Mouse (Mus musculus): ENCODE data around the gene Acy3. TPM values are rescaled to one million over a fixed set of nuclear protein-coding genes. Genes with fewer than 3 reads are reported as not detected.
"Not testable (repeated sequence)": the region's sequence is repeated elsewhere in the genome, so short reads cannot be mapped to it uniquely, and the experiment has no call there.

Gene Acy3
- total RNA-seq, 4 experiments from 2014 or later = 2.9 to 5.0 (median 4.5) TPM

GRCm38 (mm10) chr19:4003112-4003511, 16.7 kb downstream of the Acy3 start, which contains the start of gene Doc2g:
Gene Doc2g (plus strand): TSS chr19:4003313.
- no peak for DNase-seq (ENCODE audit: low spot score in 2 of 2)

- no peak for DNase-seq (ENCODE audit: low spot score in 2 of 2)
Measured at GRCm38 (mm10) chr19:4003641-4004040, 17.3 kb downstream of the Acy3 start.

GRCm38 (mm10) chr19:4004331-4004730, 18.0 kb downstream of the Acy3 start:
- no peak for DNase-seq (ENCODE audit: low spot score in 2 of 2)

DNA sequence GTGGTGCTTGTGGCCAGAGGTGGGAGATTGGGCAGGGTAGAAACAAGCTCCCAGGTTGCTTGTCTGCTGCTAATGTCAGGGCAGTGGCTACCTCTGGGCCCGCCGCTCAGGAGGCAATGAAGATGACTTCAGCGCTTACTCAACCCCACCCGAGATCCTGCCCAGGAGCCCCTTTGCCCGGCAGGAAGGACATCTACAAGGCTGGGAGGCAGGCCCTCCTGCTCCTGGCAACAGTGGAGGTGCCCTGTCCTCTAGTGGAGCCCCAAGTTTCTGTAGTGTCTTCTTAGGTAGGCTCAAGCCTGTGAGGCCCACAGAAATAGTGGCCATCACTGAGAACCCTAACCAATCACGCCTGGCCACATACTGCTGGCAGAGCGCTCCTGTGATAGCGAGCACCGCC, 18.7 kb downstream of the Acy3 start:
- no peak for DNase-seq (ENCODE audit: low spot score in 2 of 2)

DNA sequence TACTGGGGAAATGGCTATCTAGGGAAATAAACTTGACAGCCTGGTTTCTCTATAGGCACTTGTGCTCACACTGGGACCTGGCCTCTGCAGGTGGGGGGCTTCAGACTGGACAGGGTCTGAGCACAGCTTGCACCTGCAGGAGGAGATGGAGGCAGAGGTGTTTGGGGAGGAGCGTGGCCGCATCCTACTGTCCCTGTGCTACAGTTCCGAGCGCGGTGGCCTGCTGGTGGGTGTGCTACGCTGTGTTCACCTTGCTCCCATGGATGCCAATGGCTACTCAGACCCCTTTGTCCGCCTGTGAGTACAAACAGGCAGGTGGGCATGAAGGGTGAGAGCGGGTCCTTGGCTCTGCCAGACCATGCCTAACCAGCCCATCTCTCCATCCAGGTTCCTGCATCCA, 19.6 kb downstream of the Acy3 start:
- DNase-seq (ENCODE audit: low spot score in 2 of 2) = no peak

DNA sequence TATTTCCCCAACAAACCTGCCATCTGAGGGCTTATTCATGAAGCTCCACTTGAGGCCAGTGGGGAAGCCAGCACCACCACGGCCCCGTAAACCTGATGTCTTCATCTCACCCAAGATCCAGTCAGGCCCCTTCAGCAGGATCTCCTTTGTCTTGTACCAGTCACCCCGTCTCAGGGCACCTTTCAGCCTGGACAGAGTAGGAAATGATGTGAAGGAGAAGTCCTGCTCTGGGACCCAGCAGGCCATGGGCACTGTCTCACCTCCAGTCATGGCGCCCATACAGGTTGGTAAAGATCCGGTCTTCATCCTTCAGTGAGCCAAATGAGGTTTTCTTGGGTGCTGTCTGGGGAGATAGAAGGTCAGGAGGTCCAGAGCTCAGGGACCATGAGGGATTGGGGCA, 24.7 kb downstream of the Acy3 start:
- no peak for DNase-seq (ENCODE audit: low spot score in 2 of 2)

GRCm38 (mm10) chr19:4012432-4013022, 26.2 kb downstream of the Acy3 start, which contains the start of gene Ndufv1:
Gene Ndufv1 (minus strand): TSS chr19:4012806.
- DNase-seq (ENCODE audit: low spot score in 2 of 2) = peak; percentile 93 to 99

GRCm38 (mm10) chr19:4013066-4013465, 26.7 kb downstream of the Acy3 start:
- DNase-seq (ENCODE audit: low spot score in 2 of 2) = no peak

DNA sequence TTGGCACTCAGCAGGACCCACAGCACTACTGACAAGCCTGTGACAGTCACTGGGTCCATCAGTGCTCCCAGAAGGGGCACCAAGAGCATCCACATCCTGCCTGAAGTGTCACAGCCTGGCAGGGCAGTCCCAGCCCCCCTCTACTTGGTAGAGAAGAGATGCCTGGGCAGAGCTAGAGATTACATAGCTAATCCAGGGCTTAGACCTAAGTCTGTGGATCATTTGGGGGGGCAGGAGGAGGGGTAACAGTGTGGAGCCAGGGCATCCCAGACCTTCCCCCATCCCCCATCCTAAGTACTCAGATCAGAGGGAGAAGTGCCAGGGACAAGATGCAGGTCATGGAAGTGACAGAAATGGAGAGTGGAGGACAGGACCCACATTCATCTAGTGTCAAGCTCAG, 28.4 kb downstream of the Acy3 start:
- no peak for DNase-seq (ENCODE audit: low spot score in 2 of 2)

DNA sequence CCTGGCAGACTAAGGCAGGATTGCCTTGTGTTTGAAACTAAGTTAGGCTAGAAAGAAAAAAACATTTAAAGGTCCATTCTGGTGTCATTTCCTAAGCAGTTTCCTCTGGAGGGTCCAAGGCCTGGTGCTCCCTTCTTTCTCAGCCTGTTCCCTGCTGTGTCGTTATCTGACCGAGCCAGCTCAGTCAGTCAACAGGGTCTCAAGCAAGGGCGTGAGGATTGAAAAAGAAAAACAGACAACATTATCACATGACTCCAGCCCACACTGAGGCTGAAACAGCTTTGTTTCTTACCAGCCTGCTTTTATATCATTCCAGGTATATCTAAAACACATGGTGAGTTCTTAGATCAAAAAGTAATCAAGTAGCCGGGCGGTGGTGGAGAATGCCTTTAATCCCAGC, 29.3 kb downstream of the Acy3 start:
- DNase-seq (ENCODE audit: low spot score in 2 of 2) = no peak

- DNase-seq (ENCODE audit: low spot score in 2 of 2) = no peak
Measured at GRCm38 (mm10) chr19:4017921-4018587, 31.7 kb downstream of the Acy3 start.

GRCm38 (mm10) chr19:4018743-4019583, 32.6 kb downstream of the Acy3 start:
- DNase-seq (ENCODE audit: low spot score in 2 of 2) = peak; percentile 46 to 68

- no peak for DNase-seq (ENCODE audit: low spot score in 2 of 2)
Measured at GRCm38 (mm10) chr19:4023185-4023584, 36.8 kb downstream of the Acy3 start.

DNA sequence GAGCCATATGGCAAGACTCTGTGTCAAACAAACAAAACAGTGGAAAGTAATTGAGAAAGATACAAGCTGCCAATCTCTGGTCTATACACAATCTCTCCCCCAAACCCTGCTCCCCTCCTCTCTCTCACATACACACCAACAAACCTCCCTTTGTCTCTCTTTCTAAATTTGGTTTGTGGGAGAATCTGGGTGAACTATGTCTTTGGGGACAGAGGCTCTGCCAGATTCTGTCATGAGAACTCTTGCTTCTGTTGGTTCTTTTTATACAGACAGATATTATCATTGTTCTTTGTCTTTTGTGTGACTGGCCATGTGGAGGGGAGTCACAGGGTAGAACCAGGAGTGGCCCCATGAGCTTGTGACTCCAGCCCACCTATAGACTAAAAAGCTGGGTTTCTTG, 41.2 kb downstream of the Acy3 start:
- DNase-seq (ENCODE audit: low spot score in 2 of 2) = no peak

- DNase-seq (ENCODE audit: low spot score in 2 of 2) = no peak
Measured at GRCm38 (mm10) chr19:4032668-4033067, 46.3 kb downstream of the Acy3 start.

DNA sequence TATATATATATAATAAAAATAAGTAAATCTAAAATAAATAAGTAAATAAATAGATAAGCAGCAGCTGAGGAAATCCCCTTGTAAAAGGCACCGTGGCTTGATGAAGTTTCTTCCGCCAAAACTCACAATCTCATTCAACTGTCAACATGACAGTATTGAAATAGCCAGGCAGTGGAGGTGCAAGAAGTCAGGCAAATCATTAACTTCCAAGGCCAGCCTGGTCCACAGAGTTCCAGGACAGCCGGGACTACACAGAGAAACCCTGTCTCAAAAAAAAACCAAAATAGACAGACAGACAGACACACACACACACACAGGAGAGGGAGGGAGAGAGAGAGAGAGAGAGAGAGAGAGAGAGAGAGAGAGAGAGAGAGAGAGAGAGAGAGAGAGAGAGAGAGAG, 46.9 kb downstream of the Acy3 start:
- no peak for DNase-seq (ENCODE audit: low spot score in 2 of 2)

- no peak for DNase-seq (ENCODE audit: low spot score in 2 of 2)
Measured at GRCm38 (mm10) chr19:4033742-4034141, 47.4 kb downstream of the Acy3 start.

DNA sequence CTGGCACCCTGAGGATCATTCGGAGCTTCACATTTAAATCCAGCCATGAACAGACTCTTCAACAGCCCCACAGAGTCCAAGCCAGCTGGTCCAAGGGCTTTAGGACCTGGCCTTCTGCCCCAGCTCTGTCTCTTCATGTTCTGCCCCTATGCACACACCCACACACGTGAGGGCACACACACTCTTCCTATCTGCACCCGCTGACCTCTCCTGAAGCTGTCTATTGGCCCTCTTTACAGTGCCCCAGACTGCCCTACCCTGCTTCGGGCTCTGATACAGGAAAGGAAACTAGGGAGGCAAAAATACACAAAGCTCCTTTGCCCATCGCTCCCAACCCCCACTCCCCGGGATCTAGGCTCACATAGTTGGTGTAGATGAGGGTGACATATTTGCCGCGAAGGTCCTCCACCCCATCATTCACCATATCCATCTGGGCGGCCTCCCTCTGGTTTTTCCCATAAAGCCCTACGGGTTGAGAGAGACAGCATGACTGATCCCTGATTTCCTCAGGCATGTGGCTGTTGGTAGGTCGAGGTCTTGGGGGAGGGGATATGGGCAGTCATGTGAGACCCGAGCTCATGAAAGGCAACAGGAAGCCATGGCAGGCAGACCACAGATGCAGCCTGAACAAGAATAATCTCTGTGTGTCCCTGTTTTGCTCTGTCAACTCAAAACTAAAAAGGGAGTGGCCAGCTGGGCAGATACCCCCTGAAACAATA, 50.1 kb downstream of the Acy3 start:
- DNase-seq (ENCODE audit: low spot score in 2 of 2) = no peak

GRCm38 (mm10) chr19:4037154-4037787, 50.9 kb downstream of the Acy3 start:
- not testable (repeated sequence) for DNase-seq (ENCODE audit: low spot score in 2 of 2)

DNA sequence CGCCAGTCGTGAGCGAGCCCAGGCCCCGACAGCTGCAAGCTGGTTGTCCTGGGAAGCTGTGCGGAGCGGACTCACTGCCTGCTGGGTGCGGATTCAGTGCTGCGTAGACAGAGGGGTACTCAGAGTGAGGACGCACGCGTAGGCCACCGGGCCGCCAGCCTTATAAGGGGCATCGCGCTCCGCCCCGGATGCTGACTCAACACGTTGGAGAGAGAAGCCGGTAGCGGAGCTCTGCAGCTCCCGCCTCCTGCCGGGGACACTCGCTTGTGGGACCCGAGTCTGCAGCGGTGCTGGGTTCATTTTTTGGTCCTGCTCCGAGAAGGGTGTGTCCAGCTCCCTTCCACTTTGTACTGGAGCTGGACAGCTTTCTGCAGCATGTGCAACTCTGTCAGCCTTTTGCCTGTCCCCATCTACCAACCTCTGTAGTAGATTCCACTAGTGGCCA, 51.4 kb downstream of the Acy3 start, which contains the start of gene Gstp1:
Gene Gstp1 (minus strand): TSS at position 198 of the 445 bp plus-strand sequence.
- DNase-seq (ENCODE audit: low spot score in 2 of 2) = peak; percentile 84 to 85
